Mouse (Mus musculus) ES-Bruce4 (cell line): ENCODE data around the gene D230025D16Rik.
A peak's percentile ranks its signal among the peaks of the same experiment; 100 is the strongest.

Experiments
- CTCF ChIP-seq: IDR thresholded peaks from one replicate; pipeline ENCODE4 v1.8.1; 2011; ENCODE audit warnings: low read depth, low read length
- EP300 ChIP-seq: IDR thresholded peaks from 2 replicates; pipeline ENCODE4 v1.6.1; 2011; ENCODE audit warnings: low read depth, low read length; ENCODE audit not compliant: insufficient read depth
- POLR2A ChIP-seq: IDR thresholded peaks from one replicate; pipeline ENCODE4 v1.8.1; 2011; ENCODE audit warnings: low read length; ENCODE audit not compliant: insufficient read depth

GRCm38 (mm10) chr8:105217926-105218522 is 6.9 kb upstream of the D230025D16Rik start:
- TF ChIP-seq CTCF (peak; percentile 33), POLR2A (no peak), EP300 (no peak)
